Mouse (Mus musculus) spleen, postnatal 4 days (tissue): ENCODE measurements around the gene Ugt1a6b.
A peak's percentile ranks its signal among the peaks of the same experiment; 100 is the strongest.
"Not testable (repeated sequence)": the region's sequence is repeated elsewhere in the genome, so short reads cannot be mapped to it uniquely, and the experiment has no call there.

Experiments used
- DNase-seq, 2 experiments: peaks; one replicate each; pipeline ENCODE4 v3.0.0; 2022; ENCODE audit warnings: low spot score in 2 of 2

Gene Ugt1a6b

DNA sequence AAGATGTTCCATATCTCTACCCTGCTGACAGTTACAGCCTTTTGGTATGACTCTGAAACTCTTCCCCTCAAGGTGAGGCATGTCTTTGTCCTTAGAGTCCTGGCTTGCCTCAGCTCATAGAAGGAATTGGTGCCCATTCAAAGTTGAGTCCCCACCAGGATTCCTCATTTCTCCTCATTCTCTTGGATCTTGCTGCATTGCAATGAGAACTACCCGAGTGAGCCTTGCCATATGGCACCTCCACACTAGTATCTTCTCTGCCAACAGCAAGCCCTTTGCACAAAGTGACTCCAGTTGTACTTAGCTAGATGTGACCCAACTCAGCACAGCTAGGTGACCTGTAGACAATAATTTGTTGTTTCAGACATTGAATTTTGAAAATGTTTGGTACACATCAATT, 120.5 kb downstream of the Ugt1a6b start:
- DNase-seq = peak in 1 of 2 experiments; percentile 72

GRCm38 (mm10) chr1:88224029-88224776, 121.2 kb downstream of the Ugt1a6b start:
- DNase-seq = peak in 1 of 2 experiments; percentile 66

DNA sequence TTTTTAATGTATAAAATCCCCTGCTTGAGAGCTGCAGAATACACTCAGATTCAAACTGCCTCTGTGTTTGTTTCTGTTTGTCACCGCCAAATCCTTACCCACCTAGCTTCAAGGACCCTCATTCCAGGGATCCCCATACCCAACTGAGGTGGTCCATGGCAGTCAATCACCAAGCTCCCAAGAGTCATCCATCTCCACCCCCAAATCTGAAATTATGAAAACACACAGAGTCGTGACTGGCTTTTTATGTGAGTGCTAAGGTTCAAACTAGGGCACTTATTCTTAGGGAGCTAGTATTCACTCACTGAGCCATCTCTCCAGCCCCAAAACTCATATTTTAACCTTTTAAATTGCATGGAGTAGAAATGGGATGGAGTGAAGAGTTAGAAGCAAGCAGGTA, 122.2 kb downstream of the Ugt1a6b start:
- DNase-seq = not testable (repeated sequence)

- DNase-seq = no peak
Observed at GRCm38 (mm10) chr1:88225741-88226140, 122.7 kb downstream of the Ugt1a6b start.

DNA sequence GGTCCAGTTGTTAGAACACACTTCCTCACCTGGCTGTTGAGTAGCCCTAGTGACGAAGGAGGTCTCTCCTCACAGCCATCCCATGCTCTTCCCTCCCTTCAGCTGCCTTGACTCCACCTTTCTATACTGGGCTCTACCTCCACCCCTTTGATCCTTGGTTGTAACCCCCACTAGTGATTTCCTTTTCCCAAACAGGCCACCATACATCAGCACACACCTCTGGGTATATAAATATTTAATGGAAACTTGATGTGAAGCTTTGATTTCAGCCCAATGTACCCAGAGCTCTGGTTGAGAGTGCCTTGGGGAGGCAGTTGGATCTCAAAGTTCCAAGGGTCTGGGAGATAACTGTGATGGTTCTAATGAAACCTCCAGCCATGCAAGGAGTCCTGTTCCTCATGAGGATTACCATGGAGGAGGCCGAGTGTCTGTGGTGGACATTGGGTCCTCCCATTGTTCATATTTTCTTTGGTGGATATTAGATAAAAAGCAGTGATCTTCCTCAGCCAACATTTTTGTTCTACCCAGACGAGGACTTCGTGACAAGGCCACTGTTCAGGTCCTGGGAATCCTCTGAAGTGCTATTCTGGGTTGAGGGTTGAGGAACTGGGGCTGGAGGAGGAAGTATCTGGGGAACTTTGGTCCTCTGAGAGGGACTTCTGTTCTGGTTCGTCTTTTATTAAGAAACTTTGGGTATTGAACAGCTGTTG, 123.8 kb downstream of the Ugt1a6b start, which contains the start of gene Mroh2a:
Gene Mroh2a (plus strand): TSS at position 317 of the 710 bp plus-strand sequence.
- DNase-seq = peak; percentile 25 to 69

GRCm38 (mm10) chr1:88227482-88227881, 124.4 kb downstream of the Ugt1a6b start:
- peak; percentile 14 to 68 for DNase-seq

- peak; percentile 30 to 75 for DNase-seq
Observed at GRCm38 (mm10) chr1:88228121-88228520, 125.1 kb downstream of the Ugt1a6b start.

DNA sequence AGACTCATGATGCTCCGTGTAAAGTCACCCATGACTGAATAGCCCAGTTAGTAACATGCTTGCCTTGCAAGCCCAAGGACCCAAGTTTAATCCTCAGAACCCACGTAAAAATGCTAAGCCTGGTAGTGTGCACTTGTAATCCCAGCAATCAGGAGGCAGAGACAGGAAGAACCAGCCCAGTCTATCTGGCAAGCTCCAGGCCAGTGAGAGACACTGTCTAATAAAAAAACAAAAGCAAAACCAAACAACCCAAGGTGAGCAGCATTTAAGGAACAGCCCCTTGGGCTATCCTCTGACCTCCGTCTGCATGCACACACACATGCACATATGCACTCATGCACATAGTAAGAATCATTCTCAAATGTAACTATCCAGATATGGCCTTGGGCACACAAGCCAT, 126.5 kb downstream of the Ugt1a6b start:
- peak in 1 of 2 experiments; percentile 70 for DNase-seq

- DNase-seq = peak in 1 of 2 experiments; percentile 73
Observed at GRCm38 (mm10) chr1:88229986-88230385, 126.9 kb downstream of the Ugt1a6b start.

GRCm38 (mm10) chr1:88230421-88230820, 127.4 kb downstream of the Ugt1a6b start:
- peak in 1 of 2 experiments; percentile 76 for DNase-seq

- peak in 1 of 2 experiments; percentile 68 for DNase-seq
Observed at GRCm38 (mm10) chr1:88230981-88231802, 128.1 kb downstream of the Ugt1a6b start.

DNA sequence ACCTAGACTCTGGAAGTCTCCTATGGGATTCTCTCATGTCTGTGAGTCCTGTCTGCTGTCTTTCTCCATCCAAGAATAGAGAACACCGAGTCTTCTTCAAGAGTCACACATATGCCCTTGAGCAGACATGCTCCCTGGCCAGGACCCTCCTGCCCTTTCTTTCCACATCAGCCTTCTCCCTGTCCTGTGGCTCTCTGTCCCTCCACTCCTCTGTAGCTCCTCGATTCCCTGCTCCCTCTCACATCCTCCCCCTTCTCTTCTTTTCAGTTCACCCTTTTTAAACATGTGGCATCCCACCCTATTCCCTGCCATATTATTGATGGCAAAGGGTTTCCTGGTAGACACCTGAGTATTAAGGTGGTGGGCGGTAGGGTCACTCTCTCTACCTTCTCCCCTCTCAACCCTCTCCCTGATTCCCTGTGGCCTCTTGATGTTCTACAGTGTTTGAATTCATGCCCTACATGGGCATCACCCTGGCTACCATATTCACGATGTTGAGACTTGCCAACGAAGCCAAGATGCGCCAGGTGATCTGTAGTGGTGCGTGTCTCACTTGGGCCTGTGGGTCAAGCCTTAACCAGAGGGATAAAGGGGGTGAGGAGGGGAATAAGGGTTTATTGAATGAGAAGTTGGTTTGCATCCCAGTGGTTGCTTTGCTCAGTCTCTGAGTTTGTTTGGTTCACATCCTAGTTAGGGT, 128.9 kb downstream of the Ugt1a6b start:
- peak in 1 of 2 experiments; percentile 75 for DNase-seq

- peak in 1 of 2 experiments; percentile 64 for DNase-seq
Observed at GRCm38 (mm10) chr1:88232664-88233380, 129.8 kb downstream of the Ugt1a6b start.

GRCm38 (mm10) chr1:88233421-88234247, 130.6 kb downstream of the Ugt1a6b start:
- DNase-seq = no peak

DNA sequence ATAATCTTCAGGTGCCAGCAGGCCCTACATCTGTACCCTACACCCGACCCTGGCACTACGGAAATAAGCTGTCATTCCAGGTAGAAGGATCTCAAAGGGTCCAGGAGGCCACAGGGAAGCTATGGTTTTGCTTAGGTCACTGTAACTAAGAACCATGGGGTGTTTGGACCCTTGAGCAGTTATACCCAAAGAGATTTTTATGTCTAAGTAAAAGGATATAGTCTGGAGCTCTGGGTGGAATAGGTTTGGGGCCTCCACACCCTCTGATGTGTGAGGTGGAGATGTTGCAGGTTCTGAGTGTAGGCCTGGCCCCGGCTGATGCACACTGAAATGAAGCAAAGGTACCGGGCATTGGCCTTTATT, 131.2 kb downstream of the Ugt1a6b start:
- DNase-seq = no peak

DNA sequence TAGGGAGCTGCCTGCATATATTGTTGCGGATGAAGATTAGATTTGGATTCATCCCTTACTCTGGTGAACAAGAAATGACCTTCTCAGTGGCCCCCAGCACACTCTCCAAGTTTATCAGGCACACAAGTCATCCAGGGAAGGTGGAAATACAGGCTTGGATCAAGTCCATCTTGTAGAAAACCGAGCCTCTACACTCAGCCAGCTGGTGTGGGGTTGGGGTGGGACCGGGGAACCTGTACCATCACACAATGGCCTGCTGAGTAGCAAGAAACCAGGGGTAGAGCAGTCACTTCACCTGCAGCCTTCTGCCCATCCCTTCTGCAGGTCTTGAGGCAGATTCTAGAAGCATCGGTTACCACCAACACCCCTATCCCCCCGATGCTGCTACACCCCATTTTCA, 131.6 kb downstream of the Ugt1a6b start:
- DNase-seq = no peak

DNA sequence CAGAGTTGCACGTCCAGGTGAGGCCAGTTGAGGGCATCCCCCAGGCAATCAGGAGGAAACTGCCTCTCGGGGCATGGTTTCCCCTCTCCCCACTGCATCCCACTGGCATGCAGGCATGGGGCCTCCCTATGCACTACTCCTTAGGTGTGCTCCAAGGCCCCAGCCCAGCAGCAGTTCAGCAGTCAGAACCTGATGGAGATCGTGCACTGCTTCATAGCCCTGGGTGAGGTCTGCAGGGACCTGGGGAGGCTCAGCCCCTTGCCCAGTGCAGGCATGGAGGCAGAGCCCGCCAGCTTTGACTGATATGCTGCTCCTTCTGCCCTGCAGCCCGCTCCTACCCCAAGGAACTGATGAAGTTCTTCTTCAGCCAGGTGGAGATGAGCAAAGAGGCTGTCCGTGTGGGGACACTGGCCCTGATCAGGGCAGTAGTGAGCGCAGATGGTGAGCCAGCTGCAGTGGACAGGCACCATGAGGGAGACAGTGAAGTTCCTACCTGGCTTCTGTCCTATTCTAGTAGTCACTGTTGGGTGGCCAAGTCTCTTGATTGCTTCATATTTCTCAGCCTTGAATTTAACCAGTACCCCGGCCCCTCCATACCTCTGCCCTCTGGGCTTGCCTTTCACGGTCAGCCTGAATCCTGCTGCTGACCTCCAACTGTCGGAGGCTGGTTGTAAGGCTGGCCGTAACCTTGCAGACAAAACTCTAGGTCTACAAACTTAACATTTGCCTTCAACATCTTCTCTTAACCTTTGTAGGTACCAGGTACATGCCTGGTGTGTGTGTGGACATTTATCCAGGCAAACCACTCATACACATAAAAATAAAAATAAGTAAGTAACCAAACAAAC, 132.2 kb downstream of the Ugt1a6b start:
- DNase-seq = no peak

GRCm38 (mm10) chr1:88235894-88236415, 132.9 kb downstream of the Ugt1a6b start:
- no peak for DNase-seq

- DNase-seq = no peak
Observed at GRCm38 (mm10) chr1:88237311-88237710, 134.3 kb downstream of the Ugt1a6b start.
